8 mouse cellular contexts compared by ENCODE assay signal in genomic region chr1:136007211-136008158, GRCm38 (mm10). TPM values are rescaled to one million over a fixed set of nuclear protein-coding genes. Genes with fewer than 3 reads are reported as not detected.
DNase-seq lines count a peak whose midpoint lies in the region; ATAC-seq lines count a peak whose summit lies in the region.

Tmem9 (plus strand) TSS chr1:136008150.

- no peaks in the 10 kb centered on the region; the same call in 1 of the 2 replicates for H3K27me3 ChIP-seq in hindbrain, embryonic 11.5 days (ENCODE audit: control insufficient read depth, insufficient read depth, low read length)

- H3K36me3 ChIP-seq in hindbrain, embryonic 11.5 days (ENCODE audit: control insufficient read depth, insufficient read depth, low read length) = no peaks in the 10 kb centered on the region

- 4% methylated on average over 37 of the region's 37 CpGs for WGBS in hindbrain, embryonic 11.5 days

- no peaks in the 10 kb centered on the region; the same call in 1 of the 2 replicates for H3K4me1 ChIP-seq in hindbrain, embryonic 11.5 days (replicated peaks; ENCODE audit: control insufficient read depth, insufficient read depth, low read length)

- H3K27ac ChIP-seq in hindbrain, embryonic 11.5 days (ENCODE audit: low read depth, low read length) = no peak within 1 kb of the TSS

- H3K4me3 ChIP-seq in hindbrain, embryonic 11.5 days (ENCODE audit: low read depth, low read length) = peak within 1 kb of the TSS; percentile 29

- H3K9me3 ChIP-seq in hindbrain, embryonic 11.5 days (ENCODE audit: control insufficient read depth, low read length) = no peaks in the 10 kb centered on the region

- H3K4me2 ChIP-seq in hindbrain, embryonic 11.5 days (replicated peaks; ENCODE audit: low read depth, low read length) = peak within 1 kb of the TSS; percentile 82

- no peak within 1 kb of the TSS for H3K9ac ChIP-seq in hindbrain, embryonic 11.5 days (ENCODE audit: low read depth, low read length)

- peak; percentile 91 for ATAC-seq in hindbrain, embryonic 11.5 days (ENCODE audit: low FRiP score)

- DNase-seq in Muller cell, postnatal 12 days (ENCODE audit: inconsistent ontology term) = peak; percentile 82
- DNase-seq in cerebellum, postnatal 10 days = peak; percentile 78 to 79
- peak; percentile 37 to 49 for DNase-seq in frontal cortex, postnatal 10 days (ENCODE audit: low spot score in 2 of 2)
- DNase-seq in hindbrain, embryonic 11.5 days (ENCODE audit: low spot score) = peak; percentile 75
- peak; percentile 62 for DNase-seq in layer of hippocampus, adult 9-11 months
- DNase-seq in lung, postnatal 14 days = peak; percentile 76
- peak; percentile 80 for DNase-seq in retina, adult 2 months (ENCODE audit: low read depth, low spot score)
- DNase-seq in urinary bladder, postnatal 14 days (ENCODE audit: low spot score) = peak; percentile 84

RNA-seq across cellular contexts. Expression of gene Tmem9, which starts in this region (rescaled TPM):
- 60.8 and 84.0 TPM in 2 replicates for polyA plus RNA-seq in hindbrain, embryonic 11.5 days (2014; fragmentation: Nextera tagmentation; extraction: Ambion mirVana)
